Mouse (Mus musculus) MEL (cell line): ENCODE data around the gene Ptpn14. TPM values are rescaled to one million over a fixed set of nuclear protein-coding genes. Genes with fewer than 3 reads are reported as not detected.

Source experiments
- DNase-seq: peaks from one replicate; pipeline ENCODE4 v3.0.0; 2011; ENCODE audit warnings: low read depth, low spot score
- H3K27ac ChIP-seq: 2 replicates; pipeline ENCODE4 v1.5.1; 2012; ENCODE audit warnings: low read depth, mild to moderate bottlenecking, control low read depth, low read length, moderate library complexity; ENCODE audit not compliant: control insufficient read depth
- H3K27me3 ChIP-seq, 2 experiments: fragments of 150-350 bp in 1 of 2; sonication (generic) in 1 of 2; 2 replicates each; pipeline ENCODE4 v1.6.1; 2012; ENCODE audit warnings: low read length in 2 of 2, mild to moderate bottlenecking in 2 of 2, improper control_type of control experiment in 1 of 2, moderate library complexity in 1 of 2; ENCODE audit not compliant: insufficient read depth in 2 of 2, control insufficient read depth in 1 of 2
- H3K36me3 ChIP-seq, 2 experiments: 2 replicates each; pipeline ENCODE4 v1.6.1; 2012 to 2014; ENCODE audit warnings: low read length in 2 of 2, improper control_type of control experiment in 1 of 2, inconsistent platforms in 1 of 2, mild to moderate bottlenecking in 1 of 2; ENCODE audit not compliant: insufficient read depth in 2 of 2, control insufficient read depth in 1 of 2
- H3K4me1 ChIP-seq, 2 experiments: fragments of 150-350 bp in 1 of 2; sonication (generic) in 1 of 2; 2 replicates each; pipeline ENCODE4 v1.6.1; 2012; ENCODE audit warnings: low read length in 2 of 2, improper control_type of control experiment in 1 of 2, mild to moderate bottlenecking in 1 of 2; ENCODE audit not compliant: insufficient read depth in 2 of 2, control insufficient read depth in 1 of 2
- H3K4me3 ChIP-seq, 2 experiments: fragments of 150-350 bp in 1 of 2; sonication (generic) in 1 of 2; 2 replicates each; pipeline ENCODE4 v1.5.1; 2012; ENCODE audit warnings: low read depth in 2 of 2, low read length in 2 of 2, mild to moderate bottlenecking in 2 of 2, moderate library complexity in 2 of 2, control low read depth in 1 of 2, improper control_type of control experiment in 1 of 2; ENCODE audit not compliant: control insufficient read depth in 1 of 2, insufficient read depth in 1 of 2
- H3K79me2 ChIP-seq: 2 replicates; pipeline ENCODE4 v1.6.1; 2012; ENCODE audit warnings: mild to moderate bottlenecking, low read length, moderate library complexity; ENCODE audit not compliant: control insufficient read depth, poor library complexity, insufficient read depth
- H3K9ac ChIP-seq: 2 replicates; pipeline ENCODE4 v1.6.1; 2012; ENCODE audit warnings: low read depth, mild to moderate bottlenecking, control low read depth, low read length, moderate library complexity; ENCODE audit not compliant: control insufficient read depth, poor library complexity, severe bottlenecking
- H3K9me3 ChIP-seq: fragments of 150-350 bp; sonication (generic); replicated peaks from 2 replicates; pipeline ENCODE4 v1.6.1; 2012; ENCODE audit warnings: mild to moderate bottlenecking, low read length, improper control_type of control experiment, moderate library complexity; ENCODE audit not compliant: insufficient read depth
- GABPA ChIP-seq: IDR thresholded peaks from 2 replicates; pipeline ENCODE4 v1.6.1; 2012; ENCODE audit warnings: low read depth, mild to moderate bottlenecking, inconsistent platforms, low read length, improper control_type of control experiment, moderate library complexity
- GATA1 ChIP-seq: IDR thresholded peaks from 2 replicates; pipeline ENCODE4 v1.6.1; 2011; ENCODE audit warnings: low read depth, low read length, improper control_type of control experiment
- JUND ChIP-seq: IDR thresholded peaks from 2 replicates; pipeline ENCODE4 v1.6.1; 2011; ENCODE audit warnings: low read depth, mild to moderate bottlenecking, improper control_type of control experiment, low read length
- KAT2A ChIP-seq: conservative IDR thresholded peaks from 2 replicates; pipeline ENCODE4 v1.6.1; 2012; ENCODE audit warnings: low read depth, low read length, improper control_type of control experiment, inconsistent platforms
- MEF2A ChIP-seq: IDR thresholded peaks from 2 replicates; pipeline ENCODE4 v1.6.1; 2014; ENCODE audit warnings: low read depth, mild to moderate bottlenecking, inconsistent platforms, low read length, improper control_type of control experiment; ENCODE audit not compliant: poor library complexity, insufficient replicate concordance, severe bottlenecking; ENCODE audit errors: extremely low read depth
- MYB ChIP-seq: IDR thresholded peaks from 2 replicates; pipeline ENCODE4 v1.6.1; 2011; ENCODE audit warnings: mild to moderate bottlenecking, low read depth, low read length, improper control_type of control experiment
- NRF1 ChIP-seq: IDR thresholded peaks from 2 replicates; pipeline ENCODE4 v1.6.1; 2014; ENCODE audit warnings: low read depth, mild to moderate bottlenecking, inconsistent platforms, low read length, improper control_type of control experiment, moderate library complexity; ENCODE audit not compliant: poor library complexity, insufficient read depth, severe bottlenecking
- POLR2A ChIP-seq, 2 experiments: IDR thresholded peaks; 2 replicates each; pipeline ENCODE4 v1.6.1; 2011 to 2012; ENCODE audit warnings: low read length in 2 of 2, mild to moderate bottlenecking in 2 of 2, control low read depth in 1 of 2, improper control_type of control experiment in 1 of 2, low read depth in 1 of 2, moderate library complexity in 1 of 2; ENCODE audit not compliant: control insufficient read depth in 1 of 2, insufficient read depth in 1 of 2, poor library complexity in 1 of 2
- RAD21 ChIP-seq: IDR thresholded peaks from 2 replicates; pipeline ENCODE4 v1.6.1; 2011; ENCODE audit warnings: mild to moderate bottlenecking, low read depth, low read length, improper control_type of control experiment
- RCOR1 ChIP-seq: IDR thresholded peaks from 2 replicates; pipeline ENCODE4 v1.6.1; 2012; ENCODE audit warnings: low read depth, mild to moderate bottlenecking, inconsistent platforms, low read length, improper control_type of control experiment
- TAL1 ChIP-seq: IDR thresholded peaks from 2 replicates; pipeline ENCODE4 v1.6.1; 2012; ENCODE audit warnings: mild to moderate bottlenecking, inconsistent platforms, low read length, moderate library complexity, mixed read lengths
- TCF12 ChIP-seq: IDR thresholded peaks from 2 replicates; pipeline ENCODE4 v1.6.1; 2014; ENCODE audit warnings: low read depth, mild to moderate bottlenecking, inconsistent platforms, low read length, improper control_type of control experiment, moderate library complexity
- USF1 ChIP-seq: IDR thresholded peaks from 2 replicates; pipeline ENCODE4 v1.6.1; 2014; ENCODE audit warnings: low read depth, mild to moderate bottlenecking, inconsistent platforms, low read length, improper control_type of control experiment, moderate library complexity
- USF2 ChIP-seq, 2 experiments: IDR thresholded peaks; 2 replicates each; pipeline ENCODE4 v1.6.1; 2011 to 2012; ENCODE audit warnings: improper control_type of control experiment in 2 of 2, low read length in 2 of 2, borderline replicate concordance in 1 of 2, inconsistent platforms in 1 of 2, low read depth in 1 of 2, mild to moderate bottlenecking in 1 of 2; ENCODE audit not compliant: insufficient read depth in 1 of 2
- ZKSCAN1 ChIP-seq: IDR thresholded peaks from 2 replicates; pipeline ENCODE4 v1.6.1; 2012; ENCODE audit warnings: low read depth, mild to moderate bottlenecking, inconsistent platforms, low read length, improper control_type of control experiment, moderate library complexity
- ZMIZ1 ChIP-seq: IDR thresholded peaks from 2 replicates; pipeline ENCODE4 v1.6.1; 2012; ENCODE audit warnings: low read depth, mild to moderate bottlenecking, inconsistent platforms, low read length, improper control_type of control experiment, moderate library complexity
- polyA plus RNA-seq, 2 experiments: library from polyadenylated mRNA; stranded (reverse) in 1 of 2; unstranded in 1 of 2; fragments of >175 nt in 1 of 2; fragments of >200 nt in 1 of 2; gene quantifications; 2 replicates each; pipeline versions ENCODE4 v1.2.1 to v1.2.4; 2012; ENCODE audit warnings: low replicate concordance in 2 of 2, low read depth in 1 of 2; ENCODE audit not compliant: insufficient read length in 2 of 2, insufficient read depth in 1 of 2, missing spikeins in 1 of 2
- total RNA-seq: library from RNA; depleted of rRNA; stranded (reverse); fragments of 300-350 nt; gene quantifications from 2 replicates; pipeline ENCODE4 v1.2.3, GENCODE M21; 2012

The Ptpn14 gene
- total and polyA plus RNA-seq, 3 experiments, result 0.62 to 1.0 TPM; not detected in 1

- Histone ChIP-seq H3K36me3 (no peaks in the 10 kb centered on the region), H3K9ac (no peak overlapping the region), H3K79me2 (no peaks in the 10 kb centered on the region), H3K9me3 (no peaks in the 10 kb centered on the region), H3K4me3 (no peak overlapping the region), H3K27me3 (no peaks in the 10 kb centered on the region), H3K4me1 (no peaks in the 10 kb centered on the region), H3K27ac (no peak overlapping the region)
- DNase-seq, result no peak
- TF ChIP-seq TAL1 (no peak), GATA1 (no peak), MEF2A (no peak), USF2 (IDR thresholded peaks at IDR 0.05; ENCODE audit: borderline replicate concordance in 1 of 2, insufficient read depth in 1 of 2, low read depth in 1 of 2, low read length in 2 of 2) (no peak), ZMIZ1 (no peak), NRF1 (no peak), USF1 (no peak), RAD21 (no peak)
These were observed 10.5 kb upstream of the Ptpn14 start for GRCm38 (mm10) chr1:189717546-189717945.

GRCm38 (mm10) chr1:189718600-189718999 lies 9.5 kb upstream of the Ptpn14 start:
- H3K27ac ChIP-seq, result no peak overlapping the region
- no peaks in the 10 kb centered on the region for H3K36me3 ChIP-seq
- no peak for DNase-seq

GRCm38 (mm10) chr1:189726121-189726520 lies 1.9 kb upstream of the Ptpn14 start:
- Histone ChIP-seq H3K27ac (no peak overlapping the region), H3K9ac (no peak overlapping the region), H3K4me3 (no peak overlapping the region), H3K79me2 (no peaks in the 10 kb centered on the region), H3K4me1 (no peaks in the 10 kb centered on the region), H3K36me3 (no peaks in the 10 kb centered on the region), H3K9me3 (no peaks in the 10 kb centered on the region), H3K27me3 (no peaks in the 10 kb centered on the region)
- no peak for DNase-seq
- no peak for TF ChIP-seq GABPA
- TF ChIP-seq RCOR1, result no peak
- TF ChIP-seq ZMIZ1, result no peak
- no peak for TF ChIP-seq NRF1
- TF ChIP-seq ZKSCAN1, result no peak
- TF ChIP-seq GATA1, result no peak
- TF ChIP-seq MYB, result no peak
- TF ChIP-seq KAT2A, result no peak

More at GRCm38 (mm10) chr1:189718600-189718999, 9.5 kb upstream of the Ptpn14 start:
- Histone ChIP-seq H3K9me3 (no peaks in the 10 kb centered on the region), H3K4me1 (no peaks in the 10 kb centered on the region), H3K9ac (no peak overlapping the region), H3K79me2 (no peaks in the 10 kb centered on the region), H3K27me3 (no peaks in the 10 kb centered on the region), H3K4me3 (no peak overlapping the region)
- TF ChIP-seq JUND (no peak), TCF12 (no peak), POLR2A (IDR thresholded peaks at IDR 0.05; ENCODE audit: control insufficient read depth in 1 of 2, insufficient read depth in 1 of 2, low read depth in 1 of 2, low read length in 2 of 2, poor library complexity in 1 of 2) (no peak)
